29 mouse cellular contexts compared by ENCODE assay signal in the genomic region with DNA sequence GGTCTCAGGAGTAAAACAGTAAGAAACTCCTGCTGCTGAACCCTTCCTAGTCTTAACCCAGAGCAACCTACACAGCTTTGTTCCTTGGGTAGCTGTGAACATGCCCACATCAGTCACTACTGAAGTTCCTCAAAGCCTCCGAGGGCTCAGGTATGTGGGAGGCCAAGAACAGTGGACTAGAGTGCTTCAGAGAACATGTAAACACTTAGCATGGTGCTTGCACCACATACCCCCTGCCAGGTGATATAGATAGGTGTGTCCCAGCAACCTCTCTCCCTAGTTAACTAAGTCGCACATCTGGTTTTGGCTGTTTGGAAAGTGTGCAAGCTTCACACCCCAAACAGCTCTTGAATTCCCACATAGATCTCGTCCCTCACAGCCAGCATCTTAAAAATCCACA. TPM values are rescaled to one million over a fixed set of nuclear protein-coding genes. Genes with fewer than 3 reads are reported as not detected.
DNase-seq lines count a peak whose midpoint lies in the region; ATAC-seq and TF ChIP-seq lines count a peak whose summit lies in the region.
"Had no signal": no experiment of that assay in that cellular context is flagged by ENCODE, and none has a peak within 500 bp of the region (broad histone marks: within the 10 kb centered on the region; RNA-seq: fewer than 3 reads in every experiment).

No protein-coding gene starts in this region.

- no peak overlapping the region for H3K27ac ChIP-seq in lung, embryonic 16.5 days (ENCODE audit: low read length)
- H3K27ac ChIP-seq in small intestine, adult 2 months (ENCODE audit: insufficient read depth, low read depth, low read length) = peak overlapping the region; percentile 90
- H3K27ac ChIP-seq: forebrain, embryonic 10.5 days; forebrain, embryonic 13.5 days; gastrocnemius, adult 2 months; heart, embryonic 15.5 days; hindbrain, embryonic 10.5 days; hindbrain, embryonic 13.5 days had no signal

- peak; percentile 40 for DNase-seq in lung, adult 2 months
- DNase-seq in lung, postnatal 25 days (ENCODE audit: low spot score) = peak; percentile 74
- no peak for DNase-seq in ovary, postnatal 14 days (ENCODE audit: low spot score)
- DNase-seq in right cerebral cortex, adult 18-20 months = no peak
- DNase-seq: adrenal gland, adult 8-10 months; adrenal gland, postnatal 25 days; cerebellum, adult 11-12 months; cerebellum, adult 8-10 months; cerebellum, postnatal 10 days; forebrain, postnatal 0 days; gastrocnemius, adult 2 months; gastrocnemius, postnatal 14 days; heart, adult 18-20 months; heart, postnatal 10 days; heart, postnatal 36 days had no signal

- no peaks in the 10 kb centered on the region for H3K9me3 ChIP-seq in lung, embryonic 16.5 days (ENCODE audit: control insufficient read depth, low read length)
- H3K9me3 ChIP-seq: forebrain, embryonic 10.5 days; forebrain, embryonic 13.5 days; heart, embryonic 12.5 days; heart, embryonic 15.5 days; hindbrain, embryonic 10.5 days; hindbrain, embryonic 13.5 days had no signal

- ATAC-seq in lung, embryonic 16.5 days (ENCODE audit: low read depth) = peak; percentile 48; the same call in 1 of the 2 replicates
- ATAC-seq: activated CD4-positive, CD25-positive, alpha-beta regulatory T cell, adult 4 months; CD4-positive, CD25-positive, alpha-beta regulatory T cell, adult 4 months; forebrain, embryonic 13.5 days; forebrain, postnatal 0 days; hindbrain, embryonic 16.5 days had no signal

- no peaks in the 10 kb centered on the region for H3K27me3 ChIP-seq in lung, embryonic 16.5 days (ENCODE audit: control insufficient read depth, insufficient read depth, low read depth, low read length)
- H3K27me3 ChIP-seq in small intestine, adult 2 months (ENCODE audit: control insufficient read depth, insufficient read depth, low read length) = no peaks in the 10 kb centered on the region

- 51% methylated on average over 3 of the region's 3 CpGs for WGBS in lung, adult 2 months
- 37% methylated on average over 3 of the region's 3 CpGs for WGBS in lung, embryonic 16.5 days
- 61% methylated on average over 3 of the region's 3 CpGs for WGBS in small intestine, adult 2 months

- H3K4me3 ChIP-seq in lung, adult 2 months (replicated peaks; ENCODE audit: extremely low read depth, low read depth, low read length) = no peak overlapping the region
- H3K4me3 ChIP-seq in lung, embryonic 16.5 days (ENCODE audit: low read length) = no peak overlapping the region
- H3K4me3 ChIP-seq in small intestine, adult 2 months (ENCODE audit: low read depth, low read length) = peak overlapping the region; percentile 63
- H3K4me3 ChIP-seq: forebrain, embryonic 10.5 days; forebrain, embryonic 13.5 days; gastrocnemius, adult 2 months; heart, embryonic 12.5 days; heart, embryonic 15.5 days; hindbrain, embryonic 10.5 days; hindbrain, embryonic 13.5 days had no signal

- TF ChIP-seq CTCF in lung, adult 2 months (IDR thresholded peaks at IDR 0.05; ENCODE audit: insufficient read depth, low read length) = no peak
- no peak for TF ChIP-seq CTCF in small intestine, adult 2 months (IDR thresholded peaks at IDR 0.05; ENCODE audit: extremely low read depth, insufficient read length, insufficient replicate concordance, low read depth, low read length)

- TF ChIP-seq POLR2A in lung, adult 2 months (IDR thresholded peaks at IDR 0.05; ENCODE audit: borderline replicate concordance, extremely low read depth, low read depth, low read length) = no peak
- TF ChIP-seq POLR2A in small intestine, adult 2 months (IDR thresholded peaks at IDR 0.05; ENCODE audit: low read depth, low read length) = no peak

- H3K4me2 ChIP-seq in lung, embryonic 16.5 days (ENCODE audit: low read depth, low read length) = no peak overlapping the region
- H3K4me2 ChIP-seq: forebrain, embryonic 13.5 days; heart, embryonic 12.5 days; heart, embryonic 15.5 days; hindbrain, embryonic 13.5 days had no signal

- no peak overlapping the region for H3K9ac ChIP-seq in lung, embryonic 16.5 days (ENCODE audit: low read length)
- H3K9ac ChIP-seq: forebrain, embryonic 13.5 days; forebrain, postnatal 0 days; heart, embryonic 12.5 days; heart, embryonic 15.5 days; hindbrain, embryonic 13.5 days had no signal

- no peaks in the 10 kb centered on the region for H3K36me3 ChIP-seq in lung, embryonic 16.5 days (ENCODE audit: control insufficient read depth, insufficient read depth, low read length)
- peaks cover 14% of the 10 kb centered on the region for H3K36me3 ChIP-seq in small intestine, adult 2 months (ENCODE audit: control insufficient read depth, insufficient read depth, low read length)
- H3K36me3 ChIP-seq: forebrain, embryonic 10.5 days; heart, embryonic 12.5 days; heart, embryonic 15.5 days; hindbrain, embryonic 10.5 days; hindbrain, embryonic 13.5 days had no signal

- peaks cover 3% of the 10 kb centered on the region for H3K4me1 ChIP-seq in lung, adult 2 months (ENCODE audit: control insufficient read depth, insufficient read depth, low read length)
- no peaks in the 10 kb centered on the region for H3K4me1 ChIP-seq in lung, embryonic 16.5 days (replicated peaks; ENCODE audit: control insufficient read depth, insufficient read depth, low read length)
- peaks cover 38% of the 10 kb centered on the region for H3K4me1 ChIP-seq in small intestine, adult 2 months (ENCODE audit: control insufficient read depth, insufficient read depth, insufficient read length, low read length)
- H3K4me1 ChIP-seq: forebrain, embryonic 10.5 days; forebrain, embryonic 13.5 days; heart, embryonic 12.5 days; heart, embryonic 15.5 days; hindbrain, embryonic 10.5 days; hindbrain, embryonic 13.5 days had no signal

RNA-seq across cellular contexts. Expression of a gene that starts 1.0 kb away (rescaled TPM):
- polyA plus RNA-seq in lung, adult 2 months (2012; rRNA removed) = 0.29 and 1.6 TPM in 2 replicates
- 0.04 and 0.05 TPM in 2 replicates for polyA plus RNA-seq in lung, embryonic 16.5 days (2015; fragmentation: Nextera tagmentation; extraction: Ambion mirVana)
- 6.2 and 9.5 TPM in 2 replicates for polyA plus RNA-seq in small intestine, adult 2 months (2012; rRNA removed)
- polyA plus RNA-seq: activated CD4-positive, CD25-positive, alpha-beta regulatory T cell, adult 4 months; C2C12; embryonic facial prominence, embryonic 11.5 days; forebrain, embryonic 10.5 days; forebrain, embryonic 13.5 days; forebrain, postnatal 0 days; heart, embryonic 12.5 days; hindbrain, embryonic 10.5 days; hindbrain, embryonic 13.5 days; hindbrain, embryonic 16.5 days had no signal

RNA-seq across cellular contexts. Expression of a gene that starts 11.4 kb away (rescaled TPM):
- polyA plus RNA-seq in lung, adult 2 months (2012; rRNA removed) = 7.6 and 7.8 TPM in 2 replicates
- 0.34 and 0.58 TPM in 2 replicates for polyA plus RNA-seq in lung, embryonic 16.5 days (2015; fragmentation: Nextera tagmentation; extraction: Ambion mirVana)
- polyA plus RNA-seq in small intestine, adult 2 months (2012; rRNA removed) = 0.56 and 0.93 TPM in 2 replicates
- polyA plus RNA-seq: C2C12; embryonic facial prominence, embryonic 11.5 days; hindbrain, embryonic 10.5 days had no signal

RNA-seq across cellular contexts. Expression of a gene that starts 14.6 kb away (rescaled TPM):
- polyA plus RNA-seq in lung, adult 2 months (2012; rRNA removed) = 145 and 157 TPM in 2 replicates
- 292 and 303 TPM in 2 replicates for polyA plus RNA-seq in lung, embryonic 16.5 days (2015; fragmentation: Nextera tagmentation; extraction: Ambion mirVana)
- polyA plus RNA-seq in small intestine, adult 2 months (2012; rRNA removed) = 98.4 and 174 TPM in 2 replicates

RNA-seq across cellular contexts. Expression of a gene that starts 18.2 kb away (rescaled TPM):
- polyA plus RNA-seq in lung, adult 2 months (2012; rRNA removed) = 2.3 and 2.4 TPM in 2 replicates
- polyA plus RNA-seq in lung, embryonic 16.5 days (2015; fragmentation: Nextera tagmentation; extraction: Ambion mirVana) = 0.35 and 0.43 TPM in 2 replicates
- 0.53 and 0.56 TPM in 2 replicates for polyA plus RNA-seq in small intestine, adult 2 months (2012; rRNA removed)
- polyA plus RNA-seq: C2C12; embryonic facial prominence, embryonic 11.5 days; embryonic facial prominence, embryonic 14.5 days; heart, embryonic 12.5 days had no signal

RNA-seq across cellular contexts. Expression of a gene that starts 40.2 kb away (rescaled TPM):
- polyA plus RNA-seq in lung, adult 2 months (2012; rRNA removed) = 49.7 and 54.3 TPM in 2 replicates
- polyA plus RNA-seq in lung, embryonic 16.5 days (2015; fragmentation: Nextera tagmentation; extraction: Ambion mirVana) = 3.0 and 3.4 TPM in 2 replicates
- polyA plus RNA-seq in small intestine, adult 2 months (2012; rRNA removed) = 36.1 and 67.3 TPM in 2 replicates

Comparison
In these comparisons a context has a peak if more than half of its experiments do, and no peak if none do; other contexts are left out.
1. DNase-seq: peak in lung, adult 2 months (single experiment) and lung, postnatal 25 days (single experiment); none in ovary, postnatal 14 days (single experiment) and right cerebral cortex, adult 18-20 months (single experiment).